Mouse (Mus musculus) MEL (cell line): ENCODE data around the gene Ppt2. TPM values are rescaled to one million over a fixed set of nuclear protein-coding genes. Genes with fewer than 3 reads are reported as not detected.

Source experiments
- DNase-seq: peaks from one replicate; pipeline ENCODE4 v3.0.0; 2011; ENCODE audit warnings: low read depth, low spot score
- H3K27ac ChIP-seq: 2 replicates; pipeline ENCODE4 v1.5.1; 2012; ENCODE audit warnings: low read depth, mild to moderate bottlenecking, control low read depth, low read length, moderate library complexity; ENCODE audit not compliant: control insufficient read depth
- H3K27me3 ChIP-seq, 2 experiments: fragments of 150-350 bp in 1 of 2; sonication (generic) in 1 of 2; 2 replicates each; pipeline ENCODE4 v1.6.1; 2012; ENCODE audit warnings: low read length in 2 of 2, mild to moderate bottlenecking in 2 of 2, improper control_type of control experiment in 1 of 2, moderate library complexity in 1 of 2; ENCODE audit not compliant: insufficient read depth in 2 of 2, control insufficient read depth in 1 of 2
- H3K36me3 ChIP-seq, 2 experiments: 2 replicates each; pipeline ENCODE4 v1.6.1; 2012 to 2014; ENCODE audit warnings: low read length in 2 of 2, improper control_type of control experiment in 1 of 2, inconsistent platforms in 1 of 2, mild to moderate bottlenecking in 1 of 2; ENCODE audit not compliant: insufficient read depth in 2 of 2, control insufficient read depth in 1 of 2
- H3K4me1 ChIP-seq, 2 experiments: fragments of 150-350 bp in 1 of 2; sonication (generic) in 1 of 2; 2 replicates each; pipeline ENCODE4 v1.6.1; 2012; ENCODE audit warnings: low read length in 2 of 2, improper control_type of control experiment in 1 of 2, mild to moderate bottlenecking in 1 of 2; ENCODE audit not compliant: insufficient read depth in 2 of 2, control insufficient read depth in 1 of 2
- H3K4me3 ChIP-seq, 2 experiments: fragments of 150-350 bp in 1 of 2; sonication (generic) in 1 of 2; 2 replicates each; pipeline ENCODE4 v1.5.1; 2012; ENCODE audit warnings: low read depth in 2 of 2, low read length in 2 of 2, mild to moderate bottlenecking in 2 of 2, moderate library complexity in 2 of 2, control low read depth in 1 of 2, improper control_type of control experiment in 1 of 2; ENCODE audit not compliant: control insufficient read depth in 1 of 2, insufficient read depth in 1 of 2
- H3K79me2 ChIP-seq: 2 replicates; pipeline ENCODE4 v1.6.1; 2012; ENCODE audit warnings: mild to moderate bottlenecking, low read length, moderate library complexity; ENCODE audit not compliant: control insufficient read depth, poor library complexity, insufficient read depth
- H3K9ac ChIP-seq: 2 replicates; pipeline ENCODE4 v1.6.1; 2012; ENCODE audit warnings: low read depth, mild to moderate bottlenecking, control low read depth, low read length, moderate library complexity; ENCODE audit not compliant: control insufficient read depth, poor library complexity, severe bottlenecking
- H3K9me3 ChIP-seq: fragments of 150-350 bp; sonication (generic); replicated peaks from 2 replicates; pipeline ENCODE4 v1.6.1; 2012; ENCODE audit warnings: mild to moderate bottlenecking, low read length, improper control_type of control experiment, moderate library complexity; ENCODE audit not compliant: insufficient read depth
- BHLHE40 ChIP-seq: IDR thresholded peaks from 2 replicates; pipeline ENCODE4 v1.6.1; 2012; ENCODE audit warnings: low read depth, mild to moderate bottlenecking, inconsistent platforms, low read length, improper control_type of control experiment, borderline replicate concordance
- CHD1 ChIP-seq: IDR thresholded peaks from 2 replicates; pipeline ENCODE4 v1.6.1; 2012; ENCODE audit warnings: low read depth, mild to moderate bottlenecking, inconsistent platforms, low read length, improper control_type of control experiment
- ELF1 ChIP-seq: IDR thresholded peaks from 2 replicates; pipeline ENCODE4 v1.6.1; 2014; ENCODE audit warnings: low read depth, mild to moderate bottlenecking, inconsistent platforms, low read length, improper control_type of control experiment, moderate library complexity
- EP300 ChIP-seq, 2 experiments: IDR thresholded peaks; 2 replicates each; pipeline ENCODE4 v1.6.1; 2011; ENCODE audit warnings: improper control_type of control experiment in 2 of 2, low read length in 2 of 2, low read depth in 1 of 2, mild to moderate bottlenecking in 1 of 2
- ETS1 ChIP-seq: IDR thresholded peaks from 2 replicates; pipeline ENCODE4 v1.6.1; 2012; ENCODE audit warnings: low read depth, mild to moderate bottlenecking, inconsistent platforms, low read length, improper control_type of control experiment, moderate library complexity
- GABPA ChIP-seq: IDR thresholded peaks from 2 replicates; pipeline ENCODE4 v1.6.1; 2012; ENCODE audit warnings: low read depth, mild to moderate bottlenecking, inconsistent platforms, low read length, improper control_type of control experiment, moderate library complexity
- GATA1 ChIP-seq: IDR thresholded peaks from 2 replicates; pipeline ENCODE4 v1.6.1; 2011; ENCODE audit warnings: low read depth, low read length, improper control_type of control experiment
- HCFC1 ChIP-seq: IDR thresholded peaks from 2 replicates; pipeline ENCODE4 v1.6.1; 2012; ENCODE audit warnings: low read depth, mild to moderate bottlenecking, inconsistent platforms, low read length, improper control_type of control experiment, moderate library complexity
- KAT2A ChIP-seq: conservative IDR thresholded peaks from 2 replicates; pipeline ENCODE4 v1.6.1; 2012; ENCODE audit warnings: low read depth, low read length, improper control_type of control experiment, inconsistent platforms
- MAFK ChIP-seq: IDR thresholded peaks from 2 replicates; pipeline ENCODE4 v1.6.1; 2011; ENCODE audit warnings: low read depth, mild to moderate bottlenecking, low read length, improper control_type of control experiment, borderline replicate concordance
- MAX ChIP-seq: IDR thresholded peaks from 2 replicates; pipeline ENCODE4 v1.6.1; 2011; ENCODE audit warnings: low read length, improper control_type of control experiment
- MAZ ChIP-seq: IDR thresholded peaks from 2 replicates; pipeline ENCODE4 v1.6.1; 2012; ENCODE audit warnings: low read depth, mild to moderate bottlenecking, inconsistent platforms, low read length, improper control_type of control experiment
- MXI1 ChIP-seq: IDR thresholded peaks from 2 replicates; pipeline ENCODE4 v1.6.1; 2011; ENCODE audit warnings: mild to moderate bottlenecking, low read depth, low read length, improper control_type of control experiment
- MYC ChIP-seq: IDR thresholded peaks from 2 replicates; pipeline ENCODE4 v1.6.1; 2011; ENCODE audit warnings: low read depth, mild to moderate bottlenecking, low read length, improper control_type of control experiment, moderate library complexity
- NELFE ChIP-seq: IDR thresholded peaks from 2 replicates; pipeline ENCODE4 v1.6.1; 2011; ENCODE audit warnings: low read depth, low read length, improper control_type of control experiment
- NRF1 ChIP-seq: IDR thresholded peaks from 2 replicates; pipeline ENCODE4 v1.6.1; 2014; ENCODE audit warnings: low read depth, mild to moderate bottlenecking, inconsistent platforms, low read length, improper control_type of control experiment, moderate library complexity; ENCODE audit not compliant: poor library complexity, insufficient read depth, severe bottlenecking
- POLR2A ChIP-seq, 2 experiments: IDR thresholded peaks; 2 replicates each; pipeline ENCODE4 v1.6.1; 2011 to 2012; ENCODE audit warnings: low read length in 2 of 2, mild to moderate bottlenecking in 2 of 2, control low read depth in 1 of 2, improper control_type of control experiment in 1 of 2, low read depth in 1 of 2, moderate library complexity in 1 of 2; ENCODE audit not compliant: control insufficient read depth in 1 of 2, insufficient read depth in 1 of 2, poor library complexity in 1 of 2
- POLR2AphosphoS2 ChIP-seq: IDR thresholded peaks from 2 replicates; pipeline ENCODE4 v1.6.1; 2011; ENCODE audit warnings: low read length, improper control_type of control experiment
- POLR2AphosphoS5 ChIP-seq: IDR thresholded peaks from 2 replicates; pipeline ENCODE4 v1.6.1; 2012; ENCODE audit warnings: low read depth, borderline replicate concordance, mild to moderate bottlenecking, inconsistent platforms, low read length, moderate library complexity, mixed read lengths
- RAD21 ChIP-seq: IDR thresholded peaks from 2 replicates; pipeline ENCODE4 v1.6.1; 2011; ENCODE audit warnings: mild to moderate bottlenecking, low read depth, low read length, improper control_type of control experiment
- RCOR1 ChIP-seq: IDR thresholded peaks from 2 replicates; pipeline ENCODE4 v1.6.1; 2012; ENCODE audit warnings: low read depth, mild to moderate bottlenecking, inconsistent platforms, low read length, improper control_type of control experiment
- SIN3A ChIP-seq: IDR thresholded peaks from 2 replicates; pipeline ENCODE4 v1.6.1; 2012; ENCODE audit warnings: low read length, improper control_type of control experiment, inconsistent platforms
- SMC3 ChIP-seq: IDR thresholded peaks from 2 replicates; pipeline ENCODE4 v1.6.1; 2011; ENCODE audit warnings: low read depth, low read length, improper control_type of control experiment
- TCF12 ChIP-seq: IDR thresholded peaks from 2 replicates; pipeline ENCODE4 v1.6.1; 2014; ENCODE audit warnings: low read depth, mild to moderate bottlenecking, inconsistent platforms, low read length, improper control_type of control experiment, moderate library complexity
- USF1 ChIP-seq: IDR thresholded peaks from 2 replicates; pipeline ENCODE4 v1.6.1; 2014; ENCODE audit warnings: low read depth, mild to moderate bottlenecking, inconsistent platforms, low read length, improper control_type of control experiment, moderate library complexity
- USF2 ChIP-seq, 2 experiments: IDR thresholded peaks; 2 replicates each; pipeline ENCODE4 v1.6.1; 2011 to 2012; ENCODE audit warnings: improper control_type of control experiment in 2 of 2, low read length in 2 of 2, borderline replicate concordance in 1 of 2, inconsistent platforms in 1 of 2, low read depth in 1 of 2, mild to moderate bottlenecking in 1 of 2; ENCODE audit not compliant: insufficient read depth in 1 of 2
- ZKSCAN1 ChIP-seq: IDR thresholded peaks from 2 replicates; pipeline ENCODE4 v1.6.1; 2012; ENCODE audit warnings: low read depth, mild to moderate bottlenecking, inconsistent platforms, low read length, improper control_type of control experiment, moderate library complexity
- ZNF384 ChIP-seq: IDR thresholded peaks from 2 replicates; pipeline ENCODE4 v1.6.1; 2012; ENCODE audit warnings: low read depth, mild to moderate bottlenecking, inconsistent platforms, low read length, improper control_type of control experiment
- polyA plus RNA-seq, 2 experiments: library from polyadenylated mRNA; stranded (reverse) in 1 of 2; unstranded in 1 of 2; fragments of >175 nt in 1 of 2; fragments of >200 nt in 1 of 2; gene quantifications; 2 replicates each; pipeline versions ENCODE4 v1.2.1 to v1.2.4; 2012; ENCODE audit warnings: low replicate concordance in 2 of 2, low read depth in 1 of 2; ENCODE audit not compliant: insufficient read length in 2 of 2, insufficient read depth in 1 of 2, missing spikeins in 1 of 2
- total RNA-seq: library from RNA; depleted of rRNA; stranded (reverse); fragments of 300-350 nt; gene quantifications from 2 replicates; pipeline ENCODE4 v1.2.3, GENCODE M21; 2012

The Ppt2 gene
- total and polyA plus RNA-seq, 3 experiments, result 29.2 to 147 (median 67.1) TPM

DNA sequence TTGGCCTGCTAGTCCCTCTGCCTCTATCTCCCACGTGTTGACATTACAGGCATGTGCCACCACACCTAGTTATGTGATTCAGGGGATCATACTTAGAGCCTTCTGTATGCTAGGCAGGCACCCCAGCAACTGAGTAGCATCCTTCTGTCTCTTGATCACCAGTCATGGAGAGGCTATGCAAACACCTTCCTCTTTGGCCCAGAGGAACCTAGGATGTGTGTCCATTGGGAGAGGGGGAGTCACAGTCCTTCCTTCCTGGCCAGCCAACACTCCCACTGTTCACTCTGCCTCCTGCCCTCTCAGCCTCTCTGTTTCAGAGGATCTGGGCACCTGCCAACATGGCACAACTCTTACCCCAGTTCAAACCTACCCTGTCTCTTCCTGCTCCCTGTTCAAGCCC, 35.2 kb upstream of the Ppt2 start:
- Histone ChIP-seq H3K36me3 (peaks cover 0 to 3% of the 10 kb centered on the region in 2 experiments; a peak in 1 of 4 replicates), H3K9me3 (no peaks in the 10 kb centered on the region), H3K79me2 (no peaks in the 10 kb centered on the region), H3K9ac (no peak overlapping the region), H3K4me3 (no peak overlapping the region), H3K27me3 (no peaks in the 10 kb centered on the region), H3K4me1 (peaks cover 0 to 23% of the 10 kb centered on the region in 2 experiments; a peak in 3 of 4 replicates), H3K27ac (no peak overlapping the region)
- TF ChIP-seq TCF12, result no peak
- no peak for TF ChIP-seq ETS1
- no peak for TF ChIP-seq ELF1
- TF ChIP-seq ZKSCAN1, result no peak
- no peak for TF ChIP-seq RCOR1
- TF ChIP-seq SMC3, result no peak
- TF ChIP-seq BHLHE40, result no peak
- no peak for TF ChIP-seq SIN3A
- no peak for TF ChIP-seq USF2 (IDR thresholded peaks at IDR 0.05; ENCODE audit: borderline replicate concordance in 1 of 2, insufficient read depth in 1 of 2, low read depth in 1 of 2, low read length in 2 of 2)
- no peak for TF ChIP-seq KAT2A
- no peak for TF ChIP-seq MYC
- no peak for TF ChIP-seq POLR2AphosphoS5
- no peak for TF ChIP-seq POLR2A (IDR thresholded peaks at IDR 0.05; ENCODE audit: control insufficient read depth in 1 of 2, insufficient read depth in 1 of 2, low read depth in 1 of 2, low read length in 2 of 2, poor library complexity in 1 of 2)
- no peak for TF ChIP-seq ZNF384
- TF ChIP-seq EP300 (IDR thresholded peaks at IDR 0.05; ENCODE audit: low read depth in 1 of 2, low read length in 2 of 2), result no peak
- no peak for TF ChIP-seq MAX
- TF ChIP-seq POLR2AphosphoS2, result no peak
- no peak for TF ChIP-seq NELFE
- no peak for DNase-seq

GRCm38 (mm10) chr17:34662978-34663377, 34.7 kb upstream of the Ppt2 start:
- DNase-seq, result no peak
- no peak overlapping the region for H3K4me3 ChIP-seq
- no peak overlapping the region for H3K9ac ChIP-seq
- H3K4me1 ChIP-seq, result peaks cover 0 to 23% of the 10 kb centered on the region in 2 experiments; a peak in 3 of 4 replicates
- peaks cover 0 to 3% of the 10 kb centered on the region in 2 experiments; a peak in 1 of 4 replicates for H3K36me3 ChIP-seq
- no peak overlapping the region for H3K27ac ChIP-seq
- H3K27me3 ChIP-seq, result no peaks in the 10 kb centered on the region
- no peaks in the 10 kb centered on the region for H3K9me3 ChIP-seq
- TF ChIP-seq RAD21 (no peak), MAZ (no peak), HCFC1 (no peak), GABPA (no peak), CHD1 (no peak), NELFE (no peak), GATA1 (no peak), SIN3A (no peak), USF1 (no peak), MXI1 (no peak), ZKSCAN1 (no peak), NRF1 (no peak), BHLHE40 (no peak), SMC3 (no peak), MAFK (no peak)
- H3K79me2 ChIP-seq, result no peaks in the 10 kb centered on the region
